Mouse (Mus musculus) MEL (cell line): Measurements from ENCODE around the gene Fam167b. TPM values are rescaled to one million over a fixed set of nuclear protein-coding genes. Genes with fewer than 3 reads are reported as not detected.

Experiments used
- DNase-seq: peaks from one replicate; pipeline ENCODE4 v3.0.0; 2011; ENCODE audit warnings: low read depth, low spot score
- H3K27ac ChIP-seq: 2 replicates; pipeline ENCODE4 v1.5.1; 2012; ENCODE audit warnings: low read depth, mild to moderate bottlenecking, control low read depth, low read length, moderate library complexity; ENCODE audit not compliant: control insufficient read depth
- H3K27me3 ChIP-seq, 2 experiments: fragments of 150-350 bp in 1 of 2; sonication (generic) in 1 of 2; 2 replicates each; pipeline ENCODE4 v1.6.1; 2012; ENCODE audit warnings: low read length in 2 of 2, mild to moderate bottlenecking in 2 of 2, improper control_type of control experiment in 1 of 2, moderate library complexity in 1 of 2; ENCODE audit not compliant: insufficient read depth in 2 of 2, control insufficient read depth in 1 of 2
- H3K36me3 ChIP-seq, 2 experiments: 2 replicates each; pipeline ENCODE4 v1.6.1; 2012 to 2014; ENCODE audit warnings: low read length in 2 of 2, improper control_type of control experiment in 1 of 2, inconsistent platforms in 1 of 2, mild to moderate bottlenecking in 1 of 2; ENCODE audit not compliant: insufficient read depth in 2 of 2, control insufficient read depth in 1 of 2
- H3K4me1 ChIP-seq, 2 experiments: fragments of 150-350 bp in 1 of 2; sonication (generic) in 1 of 2; 2 replicates each; pipeline ENCODE4 v1.6.1; 2012; ENCODE audit warnings: low read length in 2 of 2, improper control_type of control experiment in 1 of 2, mild to moderate bottlenecking in 1 of 2; ENCODE audit not compliant: insufficient read depth in 2 of 2, control insufficient read depth in 1 of 2
- H3K4me3 ChIP-seq, 2 experiments: fragments of 150-350 bp in 1 of 2; sonication (generic) in 1 of 2; 2 replicates each; pipeline ENCODE4 v1.5.1; 2012; ENCODE audit warnings: low read depth in 2 of 2, low read length in 2 of 2, mild to moderate bottlenecking in 2 of 2, moderate library complexity in 2 of 2, control low read depth in 1 of 2, improper control_type of control experiment in 1 of 2; ENCODE audit not compliant: control insufficient read depth in 1 of 2, insufficient read depth in 1 of 2
- H3K79me2 ChIP-seq: 2 replicates; pipeline ENCODE4 v1.6.1; 2012; ENCODE audit warnings: mild to moderate bottlenecking, low read length, moderate library complexity; ENCODE audit not compliant: control insufficient read depth, poor library complexity, insufficient read depth
- H3K9ac ChIP-seq: 2 replicates; pipeline ENCODE4 v1.6.1; 2012; ENCODE audit warnings: low read depth, mild to moderate bottlenecking, control low read depth, low read length, moderate library complexity; ENCODE audit not compliant: control insufficient read depth, poor library complexity, severe bottlenecking
- H3K9me3 ChIP-seq: fragments of 150-350 bp; sonication (generic); replicated peaks from 2 replicates; pipeline ENCODE4 v1.6.1; 2012; ENCODE audit warnings: mild to moderate bottlenecking, low read length, improper control_type of control experiment, moderate library complexity; ENCODE audit not compliant: insufficient read depth
- BHLHE40 ChIP-seq: IDR thresholded peaks from 2 replicates; pipeline ENCODE4 v1.6.1; 2012; ENCODE audit warnings: low read depth, mild to moderate bottlenecking, inconsistent platforms, low read length, improper control_type of control experiment, borderline replicate concordance
- CHD2 ChIP-seq: IDR thresholded peaks from 2 replicates; pipeline ENCODE4 v1.6.1; 2011; ENCODE audit warnings: low read length, improper control_type of control experiment
- CTCF ChIP-seq, 3 experiments: IDR thresholded peaks in 2 of 3; conservative IDR thresholded peaks in 1 of 3; 2 replicates each; pipeline ENCODE4 v1.5.1; 2011 to 2012; ENCODE audit warnings: low read length in 3 of 3, low read depth in 2 of 3, mild to moderate bottlenecking in 2 of 3, improper control_type of control experiment in 1 of 3, inconsistent platforms in 1 of 3, mixed read lengths in 1 of 3, moderate library complexity in 1 of 3; ENCODE audit not compliant: control insufficient read depth in 1 of 3, insufficient read depth in 1 of 3, poor library complexity in 1 of 3, severe bottlenecking in 1 of 3
- E2F4 ChIP-seq: IDR thresholded peaks from 2 replicates; pipeline ENCODE4 v1.6.1; 2011; ENCODE audit warnings: low read depth, low read length, improper control_type of control experiment, borderline replicate concordance
- ELF1 ChIP-seq: IDR thresholded peaks from 2 replicates; pipeline ENCODE4 v1.6.1; 2014; ENCODE audit warnings: low read depth, mild to moderate bottlenecking, inconsistent platforms, low read length, improper control_type of control experiment, moderate library complexity
- EP300 ChIP-seq, 2 experiments: IDR thresholded peaks; 2 replicates each; pipeline ENCODE4 v1.6.1; 2011; ENCODE audit warnings: improper control_type of control experiment in 2 of 2, low read length in 2 of 2, low read depth in 1 of 2, mild to moderate bottlenecking in 1 of 2
- GABPA ChIP-seq: IDR thresholded peaks from 2 replicates; pipeline ENCODE4 v1.6.1; 2012; ENCODE audit warnings: low read depth, mild to moderate bottlenecking, inconsistent platforms, low read length, improper control_type of control experiment, moderate library complexity
- GATA1 ChIP-seq: IDR thresholded peaks from 2 replicates; pipeline ENCODE4 v1.6.1; 2011; ENCODE audit warnings: low read depth, low read length, improper control_type of control experiment
- MAFK ChIP-seq: IDR thresholded peaks from 2 replicates; pipeline ENCODE4 v1.6.1; 2011; ENCODE audit warnings: low read depth, mild to moderate bottlenecking, low read length, improper control_type of control experiment, borderline replicate concordance
- MEF2A ChIP-seq: IDR thresholded peaks from 2 replicates; pipeline ENCODE4 v1.6.1; 2014; ENCODE audit warnings: low read depth, mild to moderate bottlenecking, inconsistent platforms, low read length, improper control_type of control experiment; ENCODE audit not compliant: poor library complexity, insufficient replicate concordance, severe bottlenecking; ENCODE audit errors: extremely low read depth
- MXI1 ChIP-seq: IDR thresholded peaks from 2 replicates; pipeline ENCODE4 v1.6.1; 2011; ENCODE audit warnings: mild to moderate bottlenecking, low read depth, low read length, improper control_type of control experiment
- MYB ChIP-seq: IDR thresholded peaks from 2 replicates; pipeline ENCODE4 v1.6.1; 2011; ENCODE audit warnings: mild to moderate bottlenecking, low read depth, low read length, improper control_type of control experiment
- MYC ChIP-seq: IDR thresholded peaks from 2 replicates; pipeline ENCODE4 v1.6.1; 2011; ENCODE audit warnings: low read depth, mild to moderate bottlenecking, low read length, improper control_type of control experiment, moderate library complexity
- POLR2A ChIP-seq, 2 experiments: IDR thresholded peaks; 2 replicates each; pipeline ENCODE4 v1.6.1; 2011 to 2012; ENCODE audit warnings: low read length in 2 of 2, mild to moderate bottlenecking in 2 of 2, control low read depth in 1 of 2, improper control_type of control experiment in 1 of 2, low read depth in 1 of 2, moderate library complexity in 1 of 2; ENCODE audit not compliant: control insufficient read depth in 1 of 2, insufficient read depth in 1 of 2, poor library complexity in 1 of 2
- POLR2AphosphoS2 ChIP-seq: IDR thresholded peaks from 2 replicates; pipeline ENCODE4 v1.6.1; 2011; ENCODE audit warnings: low read length, improper control_type of control experiment
- RAD21 ChIP-seq: IDR thresholded peaks from 2 replicates; pipeline ENCODE4 v1.6.1; 2011; ENCODE audit warnings: mild to moderate bottlenecking, low read depth, low read length, improper control_type of control experiment
- RCOR1 ChIP-seq: IDR thresholded peaks from 2 replicates; pipeline ENCODE4 v1.6.1; 2012; ENCODE audit warnings: low read depth, mild to moderate bottlenecking, inconsistent platforms, low read length, improper control_type of control experiment
- SIN3A ChIP-seq: IDR thresholded peaks from 2 replicates; pipeline ENCODE4 v1.6.1; 2012; ENCODE audit warnings: low read length, improper control_type of control experiment, inconsistent platforms
- SMC3 ChIP-seq: IDR thresholded peaks from 2 replicates; pipeline ENCODE4 v1.6.1; 2011; ENCODE audit warnings: low read depth, low read length, improper control_type of control experiment
- USF1 ChIP-seq: IDR thresholded peaks from 2 replicates; pipeline ENCODE4 v1.6.1; 2014; ENCODE audit warnings: low read depth, mild to moderate bottlenecking, inconsistent platforms, low read length, improper control_type of control experiment, moderate library complexity
- ZKSCAN1 ChIP-seq: IDR thresholded peaks from 2 replicates; pipeline ENCODE4 v1.6.1; 2012; ENCODE audit warnings: low read depth, mild to moderate bottlenecking, inconsistent platforms, low read length, improper control_type of control experiment, moderate library complexity
- polyA plus RNA-seq, 2 experiments: library from polyadenylated mRNA; stranded (reverse) in 1 of 2; unstranded in 1 of 2; fragments of >175 nt in 1 of 2; fragments of >200 nt in 1 of 2; gene quantifications; 2 replicates each; pipeline versions ENCODE4 v1.2.1 to v1.2.4; 2012; ENCODE audit warnings: low replicate concordance in 2 of 2, low read depth in 1 of 2; ENCODE audit not compliant: insufficient read length in 2 of 2, insufficient read depth in 1 of 2, missing spikeins in 1 of 2
- total RNA-seq: library from RNA; depleted of rRNA; stranded (reverse); fragments of 300-350 nt; gene quantifications from 2 replicates; pipeline ENCODE4 v1.2.3, GENCODE M21; 2012

Gene Fam167b
- total and polyA plus RNA-seq, 3 experiments = not detected

GRCm38 (mm10) chr4:129584884-129585608, 6.7 kb upstream of the Fam167b start (continued):
- no peak for TF ChIP-seq MAFK
- TF ChIP-seq GATA1 = no peak
- no peak for TF ChIP-seq ZKSCAN1
- TF ChIP-seq POLR2AphosphoS2 = no peak
- TF ChIP-seq E2F4 = no peak
- peak in 1 of 2 experiments; percentile 49; a peak in 1 of 4 replicates for TF ChIP-seq POLR2A (IDR thresholded peaks at IDR 0.05; ENCODE audit: control insufficient read depth in 1 of 2, insufficient read depth in 1 of 2, low read depth in 1 of 2, low read length in 2 of 2, poor library complexity in 1 of 2)
- no peak for TF ChIP-seq MYB
- no peak for TF ChIP-seq ELF1
- no peak for TF ChIP-seq GABPA
- no peak for TF ChIP-seq MYC
- peak; percentile 56 to 79 (median 71) for TF ChIP-seq CTCF (IDR thresholded peaks at IDR 0.05 in 2 of 3, conservative IDR thresholded peaks at IDR 0.05 in 1 of 3; ENCODE audit: control insufficient read depth in 1 of 3, insufficient read depth in 1 of 3, low read depth in 2 of 3, low read length in 3 of 3, poor library complexity in 1 of 3, severe bottlenecking in 1 of 3)
- TF ChIP-seq SMC3 = peak; percentile 38
- TF ChIP-seq MEF2A = no peak

DNA sequence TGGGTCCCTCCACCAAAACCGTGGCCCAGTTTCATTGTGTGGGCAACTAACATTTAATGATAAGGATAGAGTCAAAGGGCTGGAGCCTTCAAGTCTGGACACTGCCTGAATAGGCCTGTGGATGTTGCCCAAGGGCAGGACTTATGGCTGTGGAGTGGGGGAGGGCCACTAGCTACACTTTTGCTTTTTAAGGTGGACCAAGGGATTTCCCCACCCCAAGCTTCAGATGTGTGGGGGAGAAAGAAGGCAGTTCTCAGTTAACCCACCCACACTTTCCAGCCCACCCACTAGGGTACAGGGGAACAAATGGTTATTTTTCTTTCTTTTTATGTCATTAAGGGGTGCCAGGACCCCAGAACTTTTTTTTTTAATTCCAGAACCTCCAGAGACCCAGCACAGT, 6.0 kb upstream of the Fam167b start:
- DNase-seq = no peak
- 0 out of 4 replicates have a peak, but pooled peaks cover 0 to 6% of the 10 kb centered on the region in 2 experiments for H3K4me1 ChIP-seq

GRCm38 (mm10) chr4:129582251-129582650, 3.9 kb upstream of the Fam167b start:
- H3K4me1 ChIP-seq = peaks cover 0 to 13% of the 10 kb centered on the region in 2 experiments; a peak in 1 of 4 replicates
- no peak overlapping the region for H3K27ac ChIP-seq
- TF ChIP-seq MYB (no peak), RAD21 (peak; percentile 15; the same call in 1 of the 2 replicates), GABPA (no peak), MYC (peak; percentile 74; the same call in 1 of the 2 replicates), RCOR1 (no peak), SIN3A (no peak), GATA1 (peak; percentile 39), SMC3 (peak; percentile 32; the same call in 1 of the 2 replicates), CTCF (IDR thresholded peaks at IDR 0.05 in 2 of 3, conservative IDR thresholded peaks at IDR 0.05 in 1 of 3; ENCODE audit: control insufficient read depth in 1 of 3, insufficient read depth in 1 of 3, low read depth in 2 of 3, low read length in 3 of 3, poor library complexity in 1 of 3, severe bottlenecking in 1 of 3) (peak; percentile 30 to 62 (median 39))
- no peak overlapping the region for H3K4me3 ChIP-seq
- H3K9me3 ChIP-seq = no peaks in the 10 kb centered on the region
- peak; percentile 76 for DNase-seq
- H3K9ac ChIP-seq = no peak overlapping the region
- no peaks in the 10 kb centered on the region for H3K36me3 ChIP-seq
- no peaks in the 10 kb centered on the region for H3K27me3 ChIP-seq
- no peaks in the 10 kb centered on the region; the same call in 1 of the 2 replicates for H3K79me2 ChIP-seq

More for the DNA sequence above, 6.0 kb upstream of the Fam167b start:
- Histone ChIP-seq H3K9me3 (no peaks in the 10 kb centered on the region), H3K79me2 (no peaks in the 10 kb centered on the region; the same call in 1 of the 2 replicates), H3K27ac (no peak overlapping the region), H3K4me3 (0 out of 4 replicates have a peak overlapping the region, but pooled peaks of 1 of the 2 experiments have one; percentile 64), H3K9ac (peak overlapping the region; percentile 64), H3K27me3 (no peaks in the 10 kb centered on the region)
- TF ChIP-seq USF1 (no peak), POLR2AphosphoS2 (no peak), CHD2 (no peak), EP300 (IDR thresholded peaks at IDR 0.05; ENCODE audit: low read depth in 1 of 2, low read length in 2 of 2) (no peak), BHLHE40 (no peak), MEF2A (no peak), RAD21 (no peak), MXI1 (no peak), ZKSCAN1 (no peak)
- TF ChIP-seq, all 39 proteins: peak for 0
- no peaks in the 10 kb centered on the region for H3K36me3 ChIP-seq
